Mouse (Mus musculus) limb, embryonic 14.5 days (tissue): ENCODE data around the gene Ufc1. TPM values are rescaled to one million over a fixed set of nuclear protein-coding genes. Genes with fewer than 3 reads are reported as not detected.

Experiments
- ATAC-seq: fragments of 200-750 bp; cut with Nextera tagmentation; 2 replicates; pipeline ENCODE4 v1.8.0; 2017; ENCODE audit warnings: low read depth, moderate number of reproducible peaks, moderate TSS enrichment; ENCODE audit not compliant: low FRiP score
- DNase-seq: peaks from one replicate; pipeline ENCODE4 v3.0.0-alpha.2; 2015; ENCODE audit warnings: low spot score
- H3K27ac ChIP-seq: fragments of 300-500 bp; sonication (generic); replicated peaks from 2 replicates; pipeline ENCODE4 v1.5.1; 2014; ENCODE audit warnings: low read depth, mild to moderate bottlenecking, low read length, moderate library complexity, mixed read lengths
- H3K27me3 ChIP-seq: fragments of 300-500 bp; sonication (generic); 2 replicates; pipeline ENCODE4 v1.6.1; 2014; ENCODE audit warnings: low read length, mixed read lengths; ENCODE audit not compliant: control insufficient read depth, insufficient read depth
- H3K36me3 ChIP-seq: fragments of 300-500 bp; sonication (generic); 2 replicates; pipeline ENCODE4 v1.6.1; 2014; ENCODE audit warnings: mild to moderate bottlenecking, low read length, moderate library complexity, mixed read lengths; ENCODE audit not compliant: control insufficient read depth, insufficient read depth
- H3K4me1 ChIP-seq: fragments of 300-500 bp; sonication (generic); 2 replicates; pipeline ENCODE4 v1.6.1; 2014; ENCODE audit warnings: antibody characterized with exemption, low read length, mixed read lengths; ENCODE audit not compliant: control insufficient read depth, insufficient read depth
- H3K4me2 ChIP-seq: fragments of 300-500 bp; sonication (generic); replicated peaks from 2 replicates; pipeline ENCODE4 v1.6.1; 2014; ENCODE audit warnings: low read depth, mild to moderate bottlenecking, low read length, moderate library complexity; ENCODE audit not compliant: severe bottlenecking
- H3K4me3 ChIP-seq: fragments of 300-500 bp; sonication (generic); replicated peaks from 2 replicates; pipeline ENCODE4 v1.5.1; 2014; ENCODE audit warnings: low read length
- H3K9ac ChIP-seq: fragments of 300-500 bp; sonication (generic); 2 replicates; pipeline ENCODE4 v1.6.1; 2014; ENCODE audit warnings: mild to moderate bottlenecking, low read depth, low read length, moderate library complexity; ENCODE audit not compliant: severe bottlenecking
- H3K9me3 ChIP-seq: fragments of 300-500 bp; sonication (generic); 2 replicates; pipeline ENCODE4 v1.6.1; 2016; ENCODE audit warnings: low read length; ENCODE audit not compliant: control insufficient read depth
- POLR2A ChIP-seq: fragments of 200-500 bp; IDR thresholded peaks from 2 replicates; pipeline ENCODE4 v1.8.0; 2012; ENCODE audit warnings: inconsistent platforms, mild to moderate bottlenecking, moderate library complexity, borderline replicate concordance; ENCODE audit not compliant: insufficient read depth, insufficient read length; ENCODE audit errors: extremely low read depth
- WGBS: fragments of 180-500 bp; shearing (Covaris S2); extraction: QIAGEN DNeasy Blood & Tissue Kit; methylation state at CpG from one replicate; pipeline ENCODE4 v1.1.7; 2014; 5-methylcytosine and 5-hydroxymethylcytosine counted together
- polyA plus RNA-seq, 2 experiments: library from polyadenylated mRNA; depleted of rRNA in 1 of 2; stranded (reverse) in 1 of 2; unstranded in 1 of 2; fragments of >200 nt; fragmentation: Nextera tagmentation in 1 of 2; extraction: Ambion mirVana in 1 of 2; gene quantifications; 2 replicates each; pipeline versions ENCODE4 v1.2.1 to v1.2.3; 2012 to 2014

The Ufc1 gene
- polyA plus RNA-seq, 2 experiments = 60.9 to 133 TPM

- no peak overlapping the region for H3K4me3 ChIP-seq
- DNase-seq (no peak), ATAC-seq (no peak)
- H3K9ac ChIP-seq = no peak overlapping the region
- 89% methylated on average over 9 of the region's 9 CpGs for WGBS
- H3K27ac ChIP-seq = no peak overlapping the region
- no peak overlapping the region for H3K4me2 ChIP-seq
- H3K9me3 ChIP-seq = no peaks in the 10 kb centered on the region
- peaks cover 44% of the 10 kb centered on the region for H3K36me3 ChIP-seq
- H3K4me1 ChIP-seq = peaks cover 9% of the 10 kb centered on the region
- no peaks in the 10 kb centered on the region for H3K27me3 ChIP-seq
- TF ChIP-seq POLR2A = no peak
These were observed 37.0 kb downstream of the Ufc1 start for GRCm38 (mm10) chr1:171257781-171258180.

GRCm38 (mm10) chr1:171256937-171257548 lies 37.8 kb downstream of the Ufc1 start:
- H3K4me2 ChIP-seq = no peak overlapping the region
- H3K9me3 ChIP-seq = no peaks in the 10 kb centered on the region
- no peaks in the 10 kb centered on the region for H3K27me3 ChIP-seq
- no peak overlapping the region for H3K9ac ChIP-seq
- no peak for ATAC-seq
- no peak overlapping the region for H3K27ac ChIP-seq
- H3K4me3 ChIP-seq = no peak overlapping the region
- peaks cover 44% of the 10 kb centered on the region for H3K36me3 ChIP-seq
- no peak for TF ChIP-seq POLR2A
- peaks cover 8% of the 10 kb centered on the region for H3K4me1 ChIP-seq
- peak; percentile 78 for DNase-seq
- 61% methylated on average over 15 of the region's 15 CpGs for WGBS

GRCm38 (mm10) chr1:171256095-171256818 lies 38.6 kb downstream of the Ufc1 start:
- no peak overlapping the region for H3K27ac ChIP-seq
- TF ChIP-seq POLR2A = no peak
- no peaks in the 10 kb centered on the region for H3K9me3 ChIP-seq
- DNase-seq (no peak), ATAC-seq (no peak)
- H3K4me1 ChIP-seq = peaks cover 12% of the 10 kb centered on the region
- 91% methylated on average over 24 of the region's 24 CpGs for WGBS
- H3K27me3 ChIP-seq = no peaks in the 10 kb centered on the region
- H3K4me3 ChIP-seq = no peak overlapping the region
- peaks cover 44% of the 10 kb centered on the region for H3K36me3 ChIP-seq
- H3K4me2 ChIP-seq = no peak overlapping the region
- no peak overlapping the region for H3K9ac ChIP-seq

GRCm38 (mm10) chr1:171252415-171252814 lies 42.4 kb downstream of the Ufc1 start:
- TF ChIP-seq POLR2A = no peak
- Histone ChIP-seq H3K27me3 (no peaks in the 10 kb centered on the region), H3K9me3 (no peaks in the 10 kb centered on the region), H3K4me2 (peak overlapping the region; percentile 70), H3K27ac (peak overlapping the region; percentile 94), H3K9ac (peak overlapping the region; percentile 52), H3K36me3 (peaks cover 23% of the 10 kb centered on the region), H3K4me3 (peak overlapping the region; percentile 39), H3K4me1 (peaks cover 40% of the 10 kb centered on the region)
- ATAC-seq = peak; percentile 4
- 37% methylated on average over 17 of the region's 17 CpGs for WGBS
- DNase-seq = peak; percentile 30

DNA sequence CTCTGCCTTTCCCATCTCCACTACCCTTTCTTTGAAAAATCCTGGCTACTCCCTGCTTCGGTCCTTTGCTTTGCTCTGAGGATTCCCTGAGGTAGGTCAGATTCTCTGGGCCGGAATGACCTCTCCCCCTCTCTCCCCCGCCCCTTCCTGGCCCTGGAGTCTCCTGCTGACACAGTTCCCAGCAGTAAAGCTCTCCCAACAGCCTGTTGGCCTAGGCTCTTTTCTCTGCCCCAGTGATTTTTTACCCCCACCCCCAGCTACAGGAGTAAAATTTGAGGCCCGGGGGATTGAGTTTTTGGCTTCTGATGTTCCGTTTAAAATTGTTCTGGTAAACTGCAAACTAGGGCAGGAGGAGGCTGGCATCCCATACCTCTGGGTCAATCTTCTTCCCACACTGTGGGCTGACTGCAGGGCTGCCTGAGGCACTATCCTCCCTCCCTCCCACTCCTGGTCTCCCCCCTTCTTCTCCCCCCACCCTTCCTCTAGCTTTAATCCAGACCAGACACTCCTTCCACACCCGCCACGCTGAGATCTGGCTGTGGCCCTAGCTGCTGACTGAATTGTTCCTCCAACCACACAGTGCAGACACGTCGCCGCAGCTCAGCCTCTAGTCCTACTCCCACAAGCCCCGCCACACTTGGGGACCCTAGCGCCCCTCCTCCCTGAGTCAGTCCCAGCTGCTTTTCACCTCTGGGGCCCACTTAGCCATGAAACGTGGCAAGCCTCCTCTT lies 43.1 kb downstream of the Ufc1 start:
- DNase-seq = peak; percentile 77
- H3K9ac ChIP-seq = peak overlapping the region; percentile 52
- H3K27ac ChIP-seq = peak overlapping the region; percentile 94
- no peaks in the 10 kb centered on the region for H3K27me3 ChIP-seq
- no peaks in the 10 kb centered on the region for H3K9me3 ChIP-seq
- 2% methylated on average over 13 of the region's 13 CpGs for WGBS
- peaks cover 21% of the 10 kb centered on the region; the same call in 1 of the 2 replicates for H3K36me3 ChIP-seq
- TF ChIP-seq POLR2A = no peak
- H3K4me2 ChIP-seq = peak overlapping the region; percentile 70
- peaks cover 40% of the 10 kb centered on the region for H3K4me1 ChIP-seq
- H3K4me3 ChIP-seq = peak overlapping the region; percentile 39
- ATAC-seq = peak; percentile 51
